Mouse (Mus musculus): ENCODE results near the gene Ube2m. TPM values are rescaled to one million over a fixed set of nuclear protein-coding genes. Genes with fewer than 3 reads are reported as not detected.

The Ube2m gene
- total and polyA plus RNA-seq, 3 experiments, result 134 to 272 (median 244) TPM

DNA sequence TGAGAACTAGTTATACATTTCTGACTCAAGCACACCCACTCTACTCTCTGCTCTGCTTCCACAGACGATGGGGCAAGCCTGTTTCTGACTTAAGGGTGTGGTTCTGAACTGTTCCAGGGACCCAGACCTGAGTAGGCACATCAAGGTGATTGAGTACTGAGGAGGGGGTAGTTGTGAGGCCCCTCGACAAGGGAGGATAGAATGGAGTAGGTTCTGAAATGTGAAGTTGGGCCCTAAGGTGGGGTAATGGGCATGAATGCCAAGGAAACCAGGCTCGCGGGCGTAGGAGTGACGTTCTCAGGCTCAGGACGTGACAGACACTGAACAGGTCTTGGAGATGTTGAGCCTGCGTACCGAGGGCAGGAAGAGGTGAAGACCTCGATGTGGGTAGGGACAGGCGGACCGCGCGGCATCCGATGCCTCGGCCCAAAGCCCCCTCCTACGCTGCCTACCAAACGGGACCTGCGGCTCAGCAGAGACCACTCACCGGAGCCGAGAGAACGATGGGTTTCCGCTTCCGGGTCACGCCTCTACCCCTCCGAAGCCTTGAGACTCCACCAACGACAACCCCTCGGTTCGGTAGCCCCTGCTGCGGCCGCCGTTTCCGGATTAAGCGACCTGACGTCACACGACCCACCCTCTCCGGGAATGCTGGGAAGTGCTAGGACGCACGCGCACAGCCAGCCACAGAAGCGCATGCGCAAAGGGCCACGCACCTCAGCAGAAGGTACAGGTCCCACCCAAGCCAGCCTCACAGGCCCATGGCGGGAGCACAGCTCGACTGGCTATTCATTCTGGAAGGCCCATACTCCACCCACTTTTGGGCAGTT, 3.7 kb downstream of the Ube2m start, which contains the start of gene Chmp2a (continued):
- TF ChIP-seq TCF12 (IDR thresholded peaks at IDR 0.05; ENCODE audit: low read depth, low read length) (peak; percentile 45; the same call in 1 of the 2 replicates), NELFE (IDR thresholded peaks at IDR 0.05; ENCODE audit: low read depth, low read length) (peak; percentile 84), TBP (conservative IDR thresholded peaks at IDR 0.05; ENCODE audit: low read depth, low read length) (peak; percentile 49; the same call in 1 of the 2 replicates), GABPA (IDR thresholded peaks at IDR 0.05; ENCODE audit: insufficient replicate concordance, low read depth, low read length) (no peak), NRF1 (IDR thresholded peaks at IDR 0.05; ENCODE audit: low read depth, low read length) (peak; percentile 97), ZC3H11A (IDR thresholded peaks at IDR 0.05; ENCODE audit: low read depth, low read length) (no peak), SMC3 (IDR thresholded peaks at IDR 0.05; ENCODE audit: low read depth, low read length) (peak; percentile 9; the same call in 1 of the 2 replicates), ETS1 (conservative IDR thresholded peaks at IDR 0.05; ENCODE audit: low read depth, low read length) (no peak), IRF4 (IDR thresholded peaks at IDR 0.05; ENCODE audit: low read depth, low read length) (peak; percentile 47; the same call in 1 of the 2 replicates), BHLHE40 (IDR thresholded peaks at IDR 0.05; ENCODE audit: low read depth, low read length) (peak; percentile 37), RAD21 (IDR thresholded peaks at IDR 0.05; ENCODE audit: low read depth, low read length) (no peak), CTCF (conservative IDR thresholded peaks at IDR 0.05 in 1 of 2, IDR thresholded peaks at IDR 0.05 in 1 of 2; ENCODE audit: low read depth in 2 of 2, low read length in 2 of 2) (no peak)

DNA sequence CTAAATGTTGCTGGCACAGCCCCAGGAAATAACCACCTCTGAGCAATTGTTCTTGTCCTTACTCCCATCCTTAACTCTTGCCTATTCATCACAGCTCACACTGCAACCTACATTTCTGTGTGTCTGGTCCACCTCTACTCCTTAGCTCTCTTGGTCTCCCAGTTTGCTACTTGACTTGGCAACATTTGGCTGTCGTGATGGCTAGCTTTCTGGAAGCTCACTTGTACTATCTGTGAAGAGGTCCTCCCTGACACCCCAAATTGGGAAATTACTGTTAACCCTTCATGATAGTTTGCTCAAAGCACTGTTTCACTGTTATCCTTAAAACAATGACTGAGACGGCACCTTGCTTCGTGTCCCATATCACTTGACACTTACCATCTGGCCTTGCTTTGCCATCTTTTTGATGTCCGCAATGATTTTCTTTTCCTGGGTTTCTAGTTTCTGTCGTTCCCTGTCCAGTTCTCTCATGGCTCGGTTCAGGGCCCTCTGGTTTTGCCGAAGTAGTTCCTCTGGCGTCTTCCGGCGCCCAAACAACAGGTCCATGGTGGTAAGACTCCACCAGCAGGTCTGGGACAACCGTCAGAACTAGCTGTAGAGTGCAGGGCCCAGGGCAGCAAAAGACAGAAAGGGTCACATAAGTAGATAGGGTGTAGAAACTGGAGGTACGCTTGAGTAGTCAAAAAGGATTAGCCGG, 4.5 kb downstream of the Ube2m start:
- Histone ChIP-seq H3K27me3 (replicated peaks) (no peaks in the 10 kb centered on the region), H3K4me2 (ENCODE audit: insufficient read depth, low read depth, poor library complexity, severe bottlenecking) (peak overlapping the region; percentile 52), H3K4me1 (ENCODE audit: control insufficient read depth in 1 of 2, insufficient read depth in 2 of 2) (peaks cover 20 to 56% of the 10 kb centered on the region in 2 experiments), H3K79me2 (replicated peaks; ENCODE audit: control insufficient read depth, extremely low read depth, insufficient read depth, poor library complexity, severe bottlenecking) (peaks cover 22% of the 10 kb centered on the region), H3K36me3 (replicated peaks in 1 of 2; ENCODE audit: control insufficient read depth in 1 of 2, insufficient read depth in 1 of 2, low read length in 1 of 2) (peaks cover 58 to 69% of the 10 kb centered on the region in 2 experiments), H3K4me3 (replicated peaks in 1 of 3; ENCODE audit: low read depth in 2 of 3, low read length in 2 of 3, poor library complexity in 1 of 3) (peak overlapping the region; percentile 65 to 89 (median 73)), H3K9me3 (replicated peaks; ENCODE audit: low read length) (no peaks in the 10 kb centered on the region), H3K27ac (ENCODE audit: insufficient read depth, low read depth) (peak overlapping the region; percentile 93), H3K9ac (ENCODE audit: insufficient read depth, low read depth) (peak overlapping the region; percentile 77)
- dilution Hi-C loops (cut with MboI; ENCODE audit: extremely low pct_ligation_motif_present, extremely low pct_unique_long_range_greater_than_20kb, low sequenced_read_pairs) (no loop called here), in situ Hi-C loops (cut with MboI; ENCODE audit: low pct_ligation_motif_present, low pct_unique_long_range_greater_than_20kb, low sequenced_read_pairs) (no loop called here)
- TF ChIP-seq RCOR1 (conservative IDR thresholded peaks at IDR 0.05; ENCODE audit: low read depth, low read length), result no peak
- no peak for TF ChIP-seq POLR2AphosphoS2 (IDR thresholded peaks at IDR 0.05; ENCODE audit: low read depth, low read length)
- no peak for TF ChIP-seq MAFK (IDR thresholded peaks at IDR 0.05; ENCODE audit: insufficient replicate concordance, low read length)
- no peak for TF ChIP-seq RAD21 (IDR thresholded peaks at IDR 0.05; ENCODE audit: low read depth, low read length)
- no peak for TF ChIP-seq IRF4 (IDR thresholded peaks at IDR 0.05; ENCODE audit: low read depth, low read length)
- no peak for TF ChIP-seq NELFE (IDR thresholded peaks at IDR 0.05; ENCODE audit: low read depth, low read length)
- no peak for DNase-seq (ENCODE audit: extremely low read depth)

Data from CH12.LX (cell line).